Mouse (Mus musculus) layer of hippocampus, adult 9-10 months (tissue): ENCODE measurements around the gene Gm20547.
"Not testable (repeated sequence)": the region's sequence is repeated elsewhere in the genome, so short reads cannot be mapped to it uniquely, and the experiment has no call there.

ENCODE experiments used
- DNase-seq: peaks from one replicate; pipeline ENCODE4 v3.0.0; 2022; ENCODE audit warnings: low spot score

The Gm20547 gene

DNA sequence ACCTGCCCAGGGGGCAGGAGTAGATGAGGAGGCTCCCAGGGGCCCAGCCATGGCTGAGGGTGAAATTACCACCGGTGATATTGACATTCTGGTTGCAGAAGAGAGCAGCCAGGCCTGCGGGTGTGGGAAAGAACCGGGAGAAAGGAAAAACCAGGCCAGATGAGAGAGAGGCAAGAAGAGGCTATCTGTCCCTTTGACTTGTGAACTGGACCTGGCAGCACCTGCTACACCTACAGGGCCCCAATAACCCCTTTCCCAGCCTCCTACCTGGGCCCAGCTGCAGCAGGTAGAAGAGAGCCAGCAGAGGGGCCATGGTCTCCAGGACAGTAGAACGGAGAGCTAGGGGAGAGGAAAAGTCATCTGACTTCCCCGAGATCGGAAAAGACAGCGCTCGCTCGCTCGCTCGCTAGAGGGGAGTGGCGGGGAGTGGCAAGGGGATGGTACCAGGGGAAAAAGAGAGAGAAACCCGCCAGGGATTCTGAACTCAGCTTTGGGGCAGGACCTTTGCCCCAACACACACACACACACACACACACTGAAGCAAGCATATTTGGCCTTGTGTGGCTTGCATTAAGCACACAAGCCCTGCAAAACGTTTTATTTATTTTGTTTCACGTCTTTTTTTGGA, at the start of gene Gm20547:
Gm20547 (minus strand) TSS at position 360 of the 628 bp plus-strand sequence.
- DNase-seq, result no peak

DNA sequence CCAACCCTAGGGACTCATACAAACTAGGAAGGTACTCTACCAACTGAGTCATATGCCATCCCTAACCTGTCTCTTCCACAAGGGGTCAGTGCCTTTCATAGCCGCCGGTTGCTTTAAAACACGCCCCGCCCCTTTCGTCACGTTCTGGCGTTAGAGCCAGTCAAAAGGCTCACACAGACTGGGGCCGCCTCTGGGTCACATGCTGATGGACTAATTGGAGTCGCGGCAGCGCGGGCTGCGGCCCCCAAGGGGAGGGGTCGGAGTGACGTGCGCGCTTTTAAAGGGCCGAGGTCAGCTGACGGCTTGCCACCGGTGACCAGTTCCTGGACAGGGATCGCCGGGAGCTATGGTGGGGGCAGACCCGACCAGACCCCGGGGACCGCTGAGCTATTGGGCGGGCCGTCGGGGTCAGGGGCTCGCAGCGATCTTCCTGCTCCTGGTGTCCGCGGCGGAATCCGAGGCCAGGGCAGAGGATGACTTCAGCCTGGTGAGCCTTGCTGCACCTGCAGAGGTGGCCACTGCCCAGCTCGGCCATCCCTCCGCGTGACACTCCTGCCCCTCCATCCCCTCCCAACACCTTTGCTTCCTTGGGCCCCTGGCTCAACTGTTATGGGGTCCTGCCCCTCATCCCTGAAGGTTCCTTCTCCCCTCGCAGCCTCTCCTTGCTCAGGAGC, 49.4 kb upstream of the Gm20547 start, which contains the start of gene Neu1:
Neu1 (plus strand) TSS at position 193 of the 674 bp plus-strand sequence.
- DNase-seq, result peak; percentile 97

DNA sequence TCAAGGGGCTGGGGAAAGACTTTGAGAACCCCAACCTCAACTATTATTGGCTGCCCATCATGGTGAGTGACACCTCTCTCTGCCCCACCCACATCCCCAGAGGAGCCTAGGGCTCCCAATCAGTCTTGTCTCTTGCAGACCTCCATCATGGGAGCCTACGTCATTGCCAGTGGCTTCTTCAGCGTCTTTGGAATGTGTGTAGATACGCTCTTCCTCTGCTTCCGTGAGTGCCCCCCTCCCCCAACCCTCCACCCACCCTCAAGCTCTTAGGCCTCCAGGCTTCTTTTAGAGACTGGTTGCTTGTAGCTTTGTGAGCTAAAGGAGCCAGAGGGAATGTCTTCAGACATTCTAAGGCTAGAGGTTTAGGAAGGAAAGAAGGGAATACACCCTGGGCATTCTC, 47.0 kb upstream of the Gm20547 start:
- DNase-seq, result no peak

DNA sequence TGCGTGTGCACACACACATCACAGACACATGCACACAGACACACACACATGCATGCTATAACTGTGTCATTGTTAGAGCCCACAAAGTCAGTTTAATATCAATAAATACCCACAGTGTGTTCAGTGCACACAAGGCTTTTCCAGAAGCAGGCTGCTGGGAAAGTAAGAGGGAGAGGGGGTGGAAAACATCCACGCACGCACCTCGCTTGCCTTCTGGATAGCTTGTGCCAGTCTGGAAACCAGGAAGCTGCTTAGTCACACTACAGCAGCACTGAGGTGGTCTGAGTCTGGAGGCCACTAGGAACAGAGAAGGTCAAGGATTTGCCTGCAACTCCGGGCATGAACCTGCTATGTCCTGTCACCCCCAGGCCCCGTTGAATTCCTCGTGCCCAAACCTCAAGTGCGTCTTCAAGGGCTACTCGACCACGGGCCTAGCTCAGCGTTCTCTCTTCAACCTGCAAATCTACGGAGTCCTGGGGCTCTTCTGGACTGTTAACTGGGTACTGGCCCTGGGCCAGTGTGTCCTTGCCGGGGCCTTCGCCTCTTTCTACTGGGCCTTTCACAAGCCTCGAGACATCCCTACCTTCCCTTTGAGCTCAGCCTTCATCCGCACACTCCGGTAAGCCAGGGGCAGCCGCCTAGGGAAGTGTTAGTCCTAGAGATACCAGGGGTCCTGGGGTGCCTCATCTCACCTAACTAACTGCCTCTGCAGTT, 45.6 kb upstream of the Gm20547 start:
- DNase-seq, result no peak

DNA sequence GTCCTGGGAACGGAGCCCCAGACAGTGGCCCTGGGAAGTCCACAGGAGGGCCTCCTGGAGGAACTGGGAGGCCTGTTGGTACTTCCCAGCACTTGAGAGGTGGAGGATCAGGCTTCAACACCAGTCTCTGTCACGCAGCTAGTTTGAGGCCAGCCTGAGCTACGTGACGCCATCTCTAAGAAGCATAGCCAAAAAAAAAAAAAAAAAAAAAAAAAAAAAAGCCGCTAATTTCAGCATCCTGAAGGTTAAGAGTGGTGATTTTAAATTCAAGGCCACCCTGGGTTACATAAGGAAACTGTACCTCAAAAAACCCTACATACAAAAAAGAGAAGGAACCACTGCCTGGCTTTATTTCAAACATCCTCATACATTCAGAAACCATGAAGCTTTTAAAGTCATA, 42.4 kb upstream of the Gm20547 start:
- no peak for DNase-seq

DNA sequence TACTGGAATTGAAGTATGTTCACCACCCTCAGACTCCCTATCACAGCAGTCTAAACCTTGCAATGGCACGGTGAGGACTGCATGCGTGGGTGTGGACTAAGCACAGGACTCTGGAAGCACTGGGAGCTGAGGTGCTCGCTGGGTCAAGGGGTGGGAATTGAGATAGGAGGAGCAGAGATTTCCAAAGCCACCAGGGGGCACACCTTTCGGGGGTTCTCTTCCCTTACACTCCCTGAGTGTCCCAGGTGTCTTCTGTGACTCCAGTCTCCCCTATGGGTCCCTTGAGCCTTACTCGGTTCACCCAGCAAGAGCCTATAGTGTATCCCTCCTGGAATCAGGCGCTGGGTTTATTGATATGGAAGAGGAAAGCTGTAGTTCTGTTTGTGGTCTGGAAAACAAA, 41.1 kb upstream of the Gm20547 start:
- no peak for DNase-seq

DNA sequence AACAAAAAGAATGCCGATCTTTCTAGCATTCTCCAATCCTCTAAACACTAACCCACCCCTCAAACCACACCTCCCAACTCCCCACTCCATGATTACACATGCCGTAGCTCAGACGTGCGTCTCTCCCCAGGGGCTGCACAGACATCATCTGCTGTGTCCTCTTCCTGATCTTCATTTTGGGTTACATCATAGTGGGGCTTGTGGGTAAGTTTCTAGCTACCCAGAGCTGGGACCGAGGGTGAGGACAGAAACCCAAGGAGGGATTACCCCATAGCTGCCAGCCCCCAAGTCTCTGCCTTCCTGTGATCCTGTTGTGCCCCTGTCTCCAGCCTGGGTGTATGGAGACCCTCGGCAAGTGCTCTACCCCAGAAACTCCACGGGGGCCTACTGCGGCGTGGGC, 35.3 kb upstream of the Gm20547 start:
- no peak for DNase-seq

DNA sequence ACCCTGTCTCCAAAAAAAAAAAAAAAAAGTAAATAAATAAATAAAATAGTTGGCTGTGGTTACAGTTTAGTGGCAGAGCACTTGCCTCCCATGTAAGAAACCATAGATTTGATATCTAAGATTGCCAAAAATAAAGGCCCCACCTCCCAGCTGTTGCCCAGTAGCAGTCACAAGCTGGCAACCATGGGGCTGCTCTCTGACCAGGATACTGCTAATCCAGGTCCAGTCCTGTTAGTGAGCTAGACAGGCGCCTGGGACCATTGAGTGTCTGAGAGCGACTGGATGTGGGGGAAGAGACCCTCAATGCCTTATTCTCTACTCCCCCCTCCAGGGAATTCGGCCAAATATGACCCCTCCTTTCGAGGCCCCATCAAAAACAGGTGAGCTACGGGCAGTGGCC, 34.5 kb upstream of the Gm20547 start:
- no peak for DNase-seq

DNA sequence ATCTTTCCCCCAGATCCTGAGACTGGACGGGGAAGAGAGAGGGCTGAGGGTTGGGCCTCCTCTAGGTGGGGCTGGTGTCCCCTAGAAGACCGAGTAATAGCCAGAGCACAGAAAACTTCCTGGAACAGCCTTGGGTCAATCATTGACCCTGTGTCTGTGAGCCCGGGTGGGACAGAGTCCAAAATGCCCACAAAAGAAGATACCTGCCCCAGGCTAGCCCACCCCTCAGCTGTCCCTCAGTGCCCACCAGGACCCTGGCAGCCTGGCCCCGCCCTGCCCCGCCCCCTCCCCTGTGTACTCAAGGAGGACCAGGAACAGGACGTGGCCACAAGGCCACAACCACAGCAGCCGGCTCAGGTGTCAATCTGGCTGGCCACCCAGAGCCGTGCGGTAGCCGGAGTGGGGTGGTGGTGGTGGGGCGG, 33.6 kb upstream of the Gm20547 start:
- DNase-seq, result no peak

DNA sequence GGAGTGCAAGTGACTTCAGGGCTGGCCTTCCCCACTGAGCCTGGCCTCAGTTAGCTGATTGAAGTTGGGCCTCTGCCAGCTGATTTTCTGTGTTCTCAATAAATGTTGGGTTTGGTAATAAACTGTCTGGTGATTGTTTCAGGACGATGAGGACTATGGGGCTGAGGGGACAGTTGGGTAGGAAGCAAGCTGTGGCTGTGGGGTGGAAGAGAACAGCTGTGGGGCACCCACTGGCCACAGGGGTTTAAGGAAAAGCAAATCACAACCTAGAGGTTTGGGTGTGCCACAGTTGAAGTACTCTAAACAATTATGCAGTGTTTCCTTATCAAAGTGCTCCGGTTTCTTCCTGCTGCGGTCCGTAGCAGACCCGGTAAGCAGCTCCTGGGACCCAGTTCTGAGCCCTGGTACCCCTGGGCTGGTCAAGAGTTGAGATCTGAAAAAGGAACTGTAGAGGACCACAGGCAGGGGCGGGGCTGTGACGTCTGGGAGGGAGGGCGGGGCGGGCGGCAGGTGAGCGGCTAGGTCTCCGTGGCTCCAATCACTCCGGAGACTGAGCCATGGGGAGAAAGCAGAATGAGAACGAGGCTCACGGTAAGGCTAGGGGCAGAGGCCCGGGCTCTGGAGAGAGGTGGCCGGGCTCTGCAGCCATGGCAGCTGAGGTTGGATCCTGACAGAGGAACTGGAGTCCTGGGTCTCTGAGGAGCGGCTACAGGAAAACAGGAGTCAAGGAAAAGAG, 32.3 kb upstream of the Gm20547 start, which contains the start of gene Slc44a4:
Slc44a4 (plus strand) TSS at position 537 of the 736 bp plus-strand sequence.
- no peak for DNase-seq

DNA sequence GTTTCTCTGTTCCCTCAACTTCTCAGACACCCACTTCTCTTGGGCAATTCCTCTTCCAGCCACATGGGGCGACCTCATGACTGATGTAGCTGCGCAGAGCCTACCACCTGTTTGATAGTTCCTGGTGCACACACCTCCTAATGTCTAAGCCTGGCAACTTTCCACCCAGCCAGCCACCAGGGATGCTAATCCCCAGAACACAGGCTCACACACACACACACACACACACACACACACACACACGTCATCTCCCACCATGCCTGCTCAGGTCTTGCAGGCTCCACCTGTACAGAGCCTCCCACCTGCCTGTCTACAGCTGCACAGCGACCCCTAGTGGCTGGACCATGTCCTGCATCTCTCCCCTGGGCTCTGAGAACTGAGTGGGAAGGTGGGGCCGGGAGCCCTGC, 30.1 kb upstream of the Gm20547 start:
- DNase-seq, result no peak

DNA sequence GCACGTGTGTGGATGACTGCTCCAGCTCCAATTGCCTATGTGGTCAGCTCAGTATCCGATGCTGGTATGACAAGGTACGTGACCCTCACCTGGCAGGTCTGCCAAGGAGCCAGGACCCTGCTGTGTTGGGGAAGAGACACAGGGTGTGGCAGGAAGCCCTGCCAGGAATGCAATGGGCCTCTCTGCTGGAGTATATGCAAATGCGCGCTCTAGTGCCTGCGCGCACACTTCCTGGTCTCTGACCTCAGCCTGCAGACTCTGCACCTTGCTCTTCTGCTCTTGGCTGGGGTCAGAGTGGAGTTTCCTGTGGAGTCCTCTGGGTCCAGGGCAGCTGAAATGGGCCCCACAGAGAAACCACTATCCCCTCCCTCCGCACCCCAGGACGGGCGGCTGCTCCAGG, 29.1 kb upstream of the Gm20547 start:
- DNase-seq, result no peak

DNA sequence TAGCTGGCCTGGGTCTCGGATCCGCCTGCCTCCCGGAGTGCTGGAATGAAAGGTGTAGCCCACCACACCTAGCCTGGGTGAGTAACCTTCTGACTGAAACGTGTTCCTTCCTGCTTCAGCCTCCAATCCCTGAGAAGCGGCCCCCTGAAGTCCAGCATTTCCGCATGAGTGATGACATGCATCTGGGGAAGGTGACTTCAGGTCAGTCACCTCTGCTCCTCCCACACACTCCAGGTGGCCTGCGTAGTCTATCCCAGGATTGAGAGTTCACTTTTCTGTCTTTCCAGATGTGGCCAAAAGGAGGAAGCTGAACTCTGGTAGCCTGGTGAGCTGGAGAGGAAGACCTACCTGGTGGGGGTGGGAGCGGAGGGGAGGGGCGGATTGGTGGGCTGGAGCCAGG, 21.1 kb upstream of the Gm20547 start:
- DNase-seq, result no peak

DNA sequence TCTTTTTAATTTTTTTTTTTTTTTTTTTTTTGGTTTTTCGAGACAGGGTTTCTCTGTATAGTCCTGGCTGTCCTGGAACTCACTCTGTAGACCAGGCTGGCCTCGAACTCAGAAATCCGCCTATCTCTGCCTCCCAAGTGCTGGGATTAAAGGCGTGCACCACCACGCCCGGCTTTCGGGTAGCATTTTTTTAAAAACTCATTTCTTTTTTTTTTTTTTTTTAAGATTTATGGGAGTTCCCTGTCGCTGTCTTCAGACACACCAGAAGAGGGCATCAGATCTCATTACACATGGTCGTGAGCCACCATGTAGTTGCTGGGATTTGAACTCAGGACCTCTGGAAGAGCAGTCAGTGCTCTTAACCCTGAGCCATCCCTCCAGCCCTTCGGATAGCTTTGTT, 20.1 kb upstream of the Gm20547 start:
- not testable (repeated sequence) for DNase-seq

DNA sequence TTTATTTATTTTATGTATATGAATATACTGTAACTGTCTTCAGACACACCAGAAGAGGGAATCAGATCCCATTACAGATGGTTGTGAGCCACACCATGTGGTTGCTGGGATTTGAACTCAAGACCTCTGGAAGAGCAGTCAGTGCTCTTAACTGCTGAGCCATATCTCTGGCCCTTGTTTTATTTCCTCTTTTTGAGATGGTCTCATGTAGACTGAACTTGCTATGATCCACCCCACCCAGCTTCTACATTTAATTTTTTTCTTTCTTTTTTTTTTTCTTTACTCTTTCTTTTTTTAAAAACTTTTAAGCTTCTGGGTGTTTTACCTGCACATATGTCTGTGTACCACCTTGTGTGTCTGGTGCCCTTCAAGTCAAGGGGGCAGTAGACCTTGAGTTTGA, 19.0 kb upstream of the Gm20547 start:
- not testable (repeated sequence) for DNase-seq

DNA sequence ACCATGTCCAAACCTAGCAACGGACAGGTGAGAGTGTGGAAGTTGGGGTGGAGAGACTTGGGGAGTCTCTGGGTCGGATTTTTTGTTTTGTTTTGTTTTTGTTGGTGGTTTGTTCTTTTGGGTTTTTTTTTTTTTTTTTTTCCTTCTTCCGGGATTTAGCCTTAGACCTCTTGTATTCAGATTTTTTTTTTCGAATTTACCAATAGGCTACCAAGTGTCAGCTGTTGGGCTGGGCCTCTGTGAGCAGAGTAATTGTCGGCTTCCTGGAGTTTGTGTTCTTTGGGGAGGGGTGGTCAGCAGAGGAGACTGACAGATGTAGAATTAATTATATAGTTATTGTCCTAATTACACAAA, 18.0 kb upstream of the Gm20547 start:
- no peak for DNase-seq

DNA sequence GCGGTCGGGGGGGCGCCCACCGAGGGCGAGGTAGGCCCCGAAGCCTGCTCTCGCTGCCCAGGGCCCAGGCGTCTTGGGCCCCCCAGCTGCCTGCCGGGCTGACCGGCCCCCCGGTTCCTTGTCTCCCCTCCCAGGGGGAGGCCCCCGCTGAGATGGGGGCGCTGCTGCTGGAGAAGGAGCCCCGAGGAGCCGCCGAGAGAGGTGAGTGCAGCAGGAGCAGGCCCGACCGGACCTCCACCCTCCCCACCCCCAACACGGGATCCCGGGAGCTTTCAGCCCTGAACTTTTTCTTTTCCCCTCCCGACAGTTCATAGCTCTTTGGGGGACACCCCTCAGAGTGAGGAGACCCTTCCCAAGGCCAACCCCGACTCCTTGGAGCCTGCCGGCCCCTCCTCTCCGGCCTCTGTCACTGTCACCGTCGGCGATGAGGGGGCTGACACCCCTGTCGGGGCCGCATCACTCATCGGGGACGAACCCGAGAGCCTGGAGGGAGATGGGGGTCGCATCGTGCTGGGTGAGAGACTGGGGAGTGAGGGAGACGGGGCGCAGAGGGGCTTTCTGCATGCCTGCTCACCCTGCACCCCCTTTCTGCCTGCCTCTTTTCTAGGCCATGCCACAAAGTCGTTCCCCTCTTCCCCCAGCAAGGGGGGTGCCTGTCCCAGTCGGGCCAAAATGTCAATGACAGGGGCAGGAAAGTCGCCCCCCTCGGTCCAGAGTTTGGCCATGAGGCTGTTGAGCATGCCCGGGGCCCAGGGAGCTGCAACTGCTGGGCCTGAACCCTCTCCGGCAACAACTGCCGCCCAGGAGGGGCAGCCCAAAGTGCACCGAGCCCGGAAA, 17.4 kb upstream of the Gm20547 start:
- no peak for DNase-seq

DNA sequence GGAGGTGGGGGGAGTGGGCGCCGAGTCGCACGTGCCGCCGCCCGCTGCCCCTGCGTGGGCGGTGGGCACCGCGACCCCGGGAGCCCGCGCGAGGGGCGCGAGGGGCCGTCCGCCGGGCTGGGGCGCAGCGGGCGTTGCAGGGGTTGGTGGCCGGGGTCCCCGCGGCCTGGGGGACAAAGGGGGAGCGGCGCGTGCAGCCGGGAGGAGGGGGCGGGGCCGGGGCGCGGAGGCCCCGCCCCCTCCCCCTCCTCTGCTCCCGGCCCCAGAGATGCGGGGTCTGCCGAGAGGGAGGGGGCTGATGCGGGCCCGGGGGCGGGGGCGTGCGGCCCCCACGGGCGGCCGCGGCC, 16.8 kb upstream of the Gm20547 start:
- no peak for DNase-seq

DNA sequence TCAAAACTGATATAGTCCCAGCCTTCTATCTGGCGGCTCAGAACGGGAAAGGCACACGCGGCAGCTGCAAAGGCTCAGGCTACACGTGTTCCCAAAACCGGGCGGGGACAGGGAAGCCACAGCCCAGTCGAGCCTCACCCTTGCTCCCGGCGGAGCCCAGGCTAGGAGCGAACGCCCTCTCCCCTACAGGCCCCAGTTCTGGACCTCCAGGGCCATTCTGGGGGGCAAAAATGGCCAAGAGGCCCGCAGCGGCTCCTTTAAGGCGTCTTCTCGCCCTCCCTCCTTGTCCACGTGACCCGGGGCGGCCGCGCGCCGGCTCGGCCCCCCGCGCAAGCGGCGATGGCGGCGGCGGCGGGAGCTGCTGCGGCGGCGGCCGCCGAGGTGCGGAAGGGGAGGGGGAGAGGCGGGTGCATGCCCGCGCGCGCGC, 16.3 kb upstream of the Gm20547 start, which contains the start of the genes C2 and Ehmt2:
C2 (minus strand) TSS at position 106 of the 427 bp plus-strand sequence.
Ehmt2 (plus strand) TSS at position 310 of the 427 bp plus-strand sequence.
- DNase-seq, result peak; percentile 39

DNA sequence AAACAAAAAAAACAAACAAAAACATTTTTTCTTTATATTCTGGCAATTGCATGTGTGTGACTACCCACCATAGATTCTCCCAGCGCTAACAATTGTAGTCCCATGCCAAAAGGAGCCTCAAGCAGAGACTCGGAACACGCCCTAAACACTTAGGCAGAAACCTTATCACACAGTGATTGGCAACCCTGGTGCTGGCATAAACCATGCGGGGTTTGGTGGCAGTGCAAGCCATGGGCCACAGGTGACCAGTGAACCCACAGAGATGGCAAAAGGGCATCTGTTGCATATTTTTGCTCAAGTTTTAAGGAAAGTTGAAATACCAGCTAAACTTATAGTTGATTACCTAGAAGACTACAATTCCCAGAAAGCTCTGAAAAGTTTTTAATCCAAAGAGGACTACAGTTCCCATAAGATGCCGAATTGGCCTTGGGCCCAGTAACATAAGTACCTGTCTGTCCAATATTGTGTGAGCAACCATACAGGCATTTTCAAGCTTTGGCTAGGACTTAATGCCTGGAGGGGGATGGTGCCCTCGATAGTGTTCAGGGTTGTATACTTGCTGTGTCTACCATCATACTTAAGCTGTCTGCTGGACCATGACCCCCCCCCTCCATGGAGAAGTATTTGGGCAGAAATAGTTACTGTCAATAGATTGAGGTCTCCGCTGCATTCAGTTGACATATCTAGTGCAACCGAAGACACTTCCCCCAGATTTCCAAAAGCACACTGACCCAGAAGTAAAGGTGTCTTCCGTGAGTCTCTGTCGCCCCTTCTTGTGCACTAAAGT, 15.7 kb upstream of the Gm20547 start:
- peak; percentile 43 for DNase-seq

DNA sequence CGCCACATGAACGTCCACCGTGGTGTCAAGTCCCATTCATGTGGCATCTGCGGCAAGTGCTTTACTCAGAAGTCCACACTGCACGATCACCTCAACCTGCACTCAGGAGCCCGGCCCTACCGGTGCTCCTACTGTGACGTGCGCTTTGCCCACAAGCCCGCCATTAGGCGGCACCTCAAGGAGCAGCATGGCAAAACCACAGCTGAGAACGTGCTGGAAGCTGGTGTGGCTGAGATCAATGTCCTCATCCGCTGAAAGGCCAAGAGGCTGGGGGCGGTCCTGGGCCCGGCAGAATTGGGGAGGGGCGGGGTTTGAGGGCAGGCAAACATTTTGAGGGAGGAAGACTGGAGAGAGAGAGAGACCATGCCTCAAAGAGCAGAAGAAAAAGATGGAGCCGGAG, 14.5 kb upstream of the Gm20547 start:
- DNase-seq, result no peak
